Mouse (Mus musculus): ENCODE data around the gene Sohlh2. TPM values are rescaled to one million over a fixed set of nuclear protein-coding genes. Genes with fewer than 3 reads are reported as not detected.
"Not testable (repeated sequence)": the region's sequence is repeated elsewhere in the genome, so short reads cannot be mapped to it uniquely, and the experiment has no call there.

Sohlh2 gene
- polyA plus RNA-seq (2012; rRNA removed) = 0.03 TPM in 1 of 2 replicates, not detected in the other

DNA sequence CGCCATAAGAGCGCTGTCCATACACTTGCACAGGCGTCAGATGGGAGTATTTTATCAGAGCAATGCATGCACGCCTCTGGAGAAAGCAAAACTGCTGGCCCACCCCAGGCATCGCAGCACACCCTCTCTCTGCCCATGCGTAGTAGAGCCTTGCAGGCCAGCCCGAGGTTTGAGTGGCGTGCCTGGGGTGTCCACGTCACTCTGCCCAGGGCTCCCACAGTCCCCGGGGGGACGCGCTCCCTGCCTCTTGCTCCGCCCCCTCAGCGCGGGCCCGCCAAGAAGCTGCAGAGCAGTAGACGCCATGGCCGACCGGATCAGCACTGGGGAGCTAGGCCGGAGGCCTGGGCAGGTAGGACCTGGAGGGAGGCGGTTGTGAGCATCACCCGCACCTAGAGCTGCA lies at the start of gene Sohlh2:
Sohlh2 (plus strand) TSS at position 263 of the 400 bp plus-strand sequence.
- no peak for DNase-seq (ENCODE audit: low spot score)

DNA sequence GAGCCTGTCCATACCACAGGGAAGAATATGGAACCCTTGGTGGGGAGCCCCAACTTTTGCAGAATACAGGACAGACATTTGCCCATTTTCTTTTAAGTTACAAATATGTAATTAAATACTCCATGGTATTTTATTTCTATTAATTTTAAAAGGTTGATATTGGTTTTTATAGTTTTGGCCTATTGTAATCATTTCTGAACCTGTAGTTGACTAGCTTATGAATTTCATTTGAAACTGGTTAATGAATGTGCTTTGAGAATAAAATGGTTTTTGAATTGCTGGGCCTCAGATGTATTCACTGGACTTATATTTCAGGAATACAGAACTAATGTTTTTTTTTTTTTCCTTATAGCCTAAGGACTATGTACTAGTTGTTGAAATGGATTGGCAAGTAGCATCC lies 44.8 kb upstream of the Sohlh2 start, which contains the start of gene Ccdc169:
Ccdc169 (plus strand) TSS at position 301 of the 400 bp plus-strand sequence.
- no peak for DNase-seq (ENCODE audit: low spot score)

DNA sequence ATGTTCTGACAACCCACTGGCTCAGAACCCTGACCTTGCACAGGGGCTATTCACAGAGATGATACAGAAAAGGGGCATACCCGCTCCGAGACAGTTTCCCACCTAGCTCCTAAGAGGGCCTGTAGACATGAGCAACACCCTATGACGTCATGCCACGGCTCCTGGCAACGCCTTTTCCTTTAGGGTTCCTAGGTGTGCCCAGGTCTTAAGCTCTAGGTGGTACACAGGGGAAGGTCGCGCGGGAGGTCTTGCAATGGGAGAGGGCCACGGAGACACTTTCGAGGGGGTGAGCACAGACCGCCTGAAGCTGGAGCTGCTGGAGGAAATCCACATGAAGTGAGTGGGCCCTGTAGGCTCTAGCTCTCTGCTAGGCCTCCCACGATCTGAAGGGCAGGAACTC lies 42.0 kb upstream of the Sohlh2 start:
- no peak for DNase-seq (ENCODE audit: low spot score)

DNA sequence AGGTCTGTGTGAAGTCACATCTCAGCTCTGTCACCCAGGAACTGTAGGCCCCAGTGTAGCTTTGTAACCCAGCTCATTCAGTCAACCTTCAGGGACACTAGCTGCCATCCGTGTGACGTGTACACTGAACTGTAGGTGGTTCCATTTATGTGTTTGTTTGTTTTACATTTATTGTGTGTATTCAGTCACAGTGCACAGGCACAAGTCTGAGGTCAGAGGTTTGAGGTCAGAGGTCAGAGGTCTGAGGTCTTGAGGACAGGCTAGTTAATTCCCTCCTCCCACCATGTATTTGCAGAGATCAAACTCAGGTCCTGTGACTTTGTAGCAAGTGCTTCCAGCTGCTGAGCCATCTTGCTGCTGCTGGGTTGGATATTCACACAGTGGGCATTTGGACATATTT lies 40.4 kb upstream of the Sohlh2 start:
- no peak for DNase-seq (ENCODE audit: low spot score)

DNA sequence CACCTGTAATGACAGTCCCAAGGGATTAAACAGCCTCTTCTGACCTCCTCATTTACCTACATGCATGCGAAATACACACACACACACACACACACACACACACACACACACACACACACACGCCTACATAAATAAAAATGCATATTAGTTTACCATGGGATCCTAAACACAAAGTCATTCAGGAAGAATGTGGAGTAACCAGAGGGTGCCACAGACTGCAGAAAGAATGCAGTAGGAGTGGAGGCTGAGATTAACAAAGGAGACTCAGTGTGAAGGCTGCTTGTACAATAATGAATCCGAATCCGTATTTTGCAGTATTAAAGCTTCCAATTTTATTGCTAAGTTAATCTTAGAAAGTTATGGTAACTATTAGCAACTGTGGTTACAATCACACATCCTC lies 36.9 kb upstream of the Sohlh2 start:
- no peak for DNase-seq (ENCODE audit: low spot score)

DNA sequence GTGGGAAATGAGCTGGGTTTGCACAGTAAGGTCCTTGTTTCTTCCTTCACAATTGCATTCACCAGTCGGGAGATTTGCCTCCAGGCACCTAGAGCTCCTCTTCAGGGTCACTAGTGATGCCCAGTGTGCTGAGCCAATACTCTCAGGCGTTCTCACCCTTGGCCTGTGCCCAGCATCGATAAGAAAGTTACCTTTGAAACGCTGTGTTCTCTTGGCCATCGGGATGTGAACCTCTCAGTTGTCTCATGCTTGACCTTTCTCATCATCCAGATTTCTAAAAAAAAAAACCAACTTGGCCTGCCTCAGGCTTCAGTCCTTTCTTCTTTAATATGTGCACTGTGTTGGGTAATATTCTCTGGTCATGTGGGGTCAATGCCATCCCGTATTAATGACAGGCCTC lies 35.4 kb upstream of the Sohlh2 start:
- DNase-seq (ENCODE audit: low spot score) = no peak

DNA sequence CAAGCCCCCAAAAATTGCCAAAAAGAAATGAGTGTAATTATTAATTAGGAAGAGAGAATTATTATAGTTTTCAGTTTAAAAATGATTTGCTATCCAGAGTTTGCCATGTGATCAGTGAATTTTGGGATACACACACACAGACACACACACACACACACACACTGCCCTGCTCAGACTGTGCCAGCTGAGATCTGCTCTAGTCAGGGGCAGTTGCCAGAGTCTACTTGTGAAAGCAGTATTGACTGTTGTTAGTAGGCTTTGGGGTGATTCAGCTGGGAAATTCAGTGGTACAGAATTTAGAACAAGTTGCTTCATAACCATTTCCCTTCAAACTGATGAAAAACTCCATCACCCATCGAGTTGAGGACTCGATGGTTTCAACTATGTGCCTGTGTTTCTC lies 34.7 kb upstream of the Sohlh2 start:
- DNase-seq (ENCODE audit: low spot score) = no peak

DNA sequence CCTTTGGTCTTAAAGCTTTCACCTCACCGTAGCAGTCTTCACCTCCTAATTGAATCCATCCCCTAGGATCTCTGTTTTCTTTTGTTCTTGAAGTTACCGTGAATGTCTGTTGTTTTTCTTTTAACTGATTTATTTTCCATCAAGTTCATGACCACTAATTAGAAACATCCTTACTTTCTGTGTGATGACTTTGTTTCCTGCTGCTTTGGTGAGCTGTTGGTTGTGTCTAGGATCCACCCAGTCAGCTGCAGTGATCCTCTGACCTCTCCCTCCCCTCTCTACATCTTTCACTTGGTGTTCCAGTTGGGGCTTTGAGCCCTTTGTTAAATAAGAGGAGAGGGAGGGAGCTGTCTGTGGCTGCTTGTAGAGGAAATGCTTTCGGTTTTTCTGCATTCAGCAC lies 33.7 kb upstream of the Sohlh2 start:
- no peak for DNase-seq (ENCODE audit: low spot score)

DNA sequence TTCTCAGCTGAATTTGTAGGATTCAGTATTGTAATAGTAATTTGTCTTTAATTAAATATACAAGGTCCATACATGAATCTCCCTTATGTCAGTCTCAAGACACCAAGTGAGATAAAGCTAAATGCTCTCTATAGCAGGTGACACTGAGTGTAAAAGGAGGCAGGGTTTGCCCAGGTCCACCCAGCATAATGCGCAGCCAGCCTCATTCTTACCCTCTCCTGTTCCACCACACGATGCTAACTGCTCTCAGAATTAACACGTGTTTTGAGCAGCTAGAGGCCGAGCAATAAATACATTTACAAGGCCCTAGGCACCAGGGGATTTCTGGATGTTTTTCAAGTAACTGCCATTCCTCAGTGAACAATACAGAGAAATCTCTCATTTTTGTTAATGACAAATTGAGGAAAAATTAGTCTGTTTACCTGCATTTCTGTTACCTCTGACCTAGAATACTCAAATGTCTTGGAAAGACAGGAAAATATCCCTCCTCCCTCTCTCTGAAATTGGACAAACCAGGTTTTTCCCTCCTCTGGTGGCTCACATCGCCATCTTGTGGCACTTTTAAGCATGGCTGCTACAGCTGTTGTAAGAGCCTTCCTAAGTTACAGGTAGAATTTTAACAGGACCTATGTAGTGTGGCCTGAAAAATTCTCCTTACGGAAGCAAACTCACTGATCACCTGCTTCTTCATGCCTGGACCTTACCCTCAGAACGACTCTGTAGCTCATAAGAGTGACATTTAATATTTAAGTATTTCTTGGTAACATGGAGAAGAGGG lies 30.0 kb upstream of the Sohlh2 start:
- no peak for DNase-seq (ENCODE audit: low spot score)

DNA sequence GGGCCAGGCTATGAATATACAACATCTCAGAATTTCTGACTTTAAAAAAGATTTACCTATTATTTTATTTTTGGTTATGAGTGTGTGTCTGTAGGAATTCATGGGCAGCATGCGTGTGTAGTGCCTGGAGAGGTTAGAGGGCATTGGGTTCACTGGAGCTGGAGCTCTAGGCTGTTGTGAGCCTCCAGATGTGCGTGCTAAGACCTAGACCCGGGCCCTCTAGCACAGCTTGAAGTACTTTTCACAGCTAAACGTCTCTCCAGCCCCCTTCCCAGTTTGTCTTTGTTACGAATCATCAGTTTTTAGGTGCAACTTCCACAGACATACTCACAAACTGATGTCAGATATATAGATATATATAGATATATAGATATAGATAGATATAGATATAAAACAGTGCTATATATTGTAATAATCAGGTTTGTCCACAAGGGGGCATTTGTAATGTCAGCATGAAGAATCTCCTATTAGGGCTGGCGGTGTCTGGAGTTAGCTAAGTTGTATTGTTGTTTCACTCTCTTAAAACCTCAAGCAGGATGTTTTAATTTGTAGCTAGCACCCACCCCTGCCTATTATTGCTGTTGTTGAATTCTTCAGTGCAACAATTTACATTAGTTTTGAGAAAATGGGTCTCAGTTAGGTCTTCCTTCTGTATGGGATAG lies 29.0 kb upstream of the Sohlh2 start:
- DNase-seq (ENCODE audit: low spot score) = no peak

DNA sequence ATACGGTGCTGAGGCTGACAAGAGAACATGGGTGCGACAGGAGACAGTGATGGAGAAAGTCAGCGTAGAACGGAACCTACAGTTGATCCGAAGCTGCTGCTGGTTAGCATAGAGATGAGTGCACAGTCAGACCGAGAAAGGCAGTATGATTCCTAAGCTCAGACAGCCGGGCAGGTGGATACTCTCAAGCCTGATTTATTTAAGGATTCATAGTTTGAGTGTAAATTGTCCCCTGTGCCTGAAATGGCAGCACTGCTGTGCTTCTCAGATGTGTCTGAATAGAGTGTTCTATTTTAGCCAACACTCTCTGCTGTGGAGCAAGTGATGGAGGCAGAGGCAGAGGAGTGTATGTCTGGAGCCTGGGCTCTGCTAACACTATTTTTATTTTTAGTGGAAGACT lies 27.7 kb upstream of the Sohlh2 start:
- DNase-seq (ENCODE audit: low spot score) = no peak

DNA sequence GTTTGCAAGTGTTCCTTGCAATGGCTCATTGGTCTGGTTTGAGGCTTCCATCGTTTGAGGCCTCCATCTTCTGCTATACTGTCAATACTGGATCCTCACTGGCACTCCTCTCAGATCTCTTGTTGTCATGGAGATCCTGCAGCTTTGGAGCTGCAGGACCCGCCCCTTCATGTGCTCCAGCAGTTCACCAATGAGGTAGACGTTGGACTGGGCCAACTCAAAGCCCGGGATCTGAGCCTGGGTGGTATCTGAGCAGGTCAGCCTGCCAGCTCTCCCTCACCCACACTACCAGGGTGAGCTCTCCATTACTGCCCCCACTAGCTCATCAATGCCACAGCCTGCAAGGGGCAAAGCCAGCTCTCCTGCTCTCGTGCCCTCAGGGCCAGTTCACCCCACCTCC lies 24.4 kb upstream of the Sohlh2 start:
- DNase-seq (ENCODE audit: low spot score) = no peak

DNA sequence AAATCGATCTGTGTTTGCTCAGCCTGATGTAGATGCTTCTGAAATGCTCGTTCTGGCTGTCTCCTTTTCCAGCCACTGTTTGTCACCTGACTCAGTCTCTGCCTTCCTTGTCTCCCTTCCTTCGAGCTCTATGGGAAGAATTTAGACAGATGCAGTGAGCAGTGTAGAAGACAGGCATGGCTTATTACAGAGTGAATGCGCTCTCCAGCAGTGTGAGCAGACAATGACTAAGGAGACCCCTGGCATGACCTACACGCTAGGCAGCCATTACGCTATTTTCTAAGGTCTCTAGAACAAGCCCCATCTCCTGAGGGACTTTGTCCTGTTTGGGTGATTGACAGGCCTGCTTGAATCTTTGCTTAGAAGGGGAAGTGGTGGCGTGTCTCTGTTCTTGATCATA lies 20.7 kb upstream of the Sohlh2 start:
- no peak for DNase-seq (ENCODE audit: low spot score)

DNA sequence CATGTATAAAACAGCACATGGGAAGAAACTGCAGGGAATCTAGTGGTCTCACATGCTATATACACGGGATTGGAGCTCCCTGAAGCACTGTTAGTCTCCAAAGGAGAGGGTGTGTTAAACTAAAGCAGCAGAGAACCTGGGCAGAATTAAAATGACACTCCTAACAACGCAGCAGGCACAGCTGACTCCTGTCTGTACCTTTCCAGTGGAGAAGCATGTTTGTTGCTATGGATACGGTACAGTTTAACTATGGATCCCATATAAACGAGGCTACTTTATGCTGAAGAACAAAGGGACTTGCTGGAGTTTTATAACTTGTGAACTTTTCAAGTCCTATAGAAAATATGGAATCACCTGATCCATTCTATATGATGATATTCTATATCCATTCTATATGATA lies 18.3 kb upstream of the Sohlh2 start:
- no peak for DNase-seq (ENCODE audit: low spot score)

DNA sequence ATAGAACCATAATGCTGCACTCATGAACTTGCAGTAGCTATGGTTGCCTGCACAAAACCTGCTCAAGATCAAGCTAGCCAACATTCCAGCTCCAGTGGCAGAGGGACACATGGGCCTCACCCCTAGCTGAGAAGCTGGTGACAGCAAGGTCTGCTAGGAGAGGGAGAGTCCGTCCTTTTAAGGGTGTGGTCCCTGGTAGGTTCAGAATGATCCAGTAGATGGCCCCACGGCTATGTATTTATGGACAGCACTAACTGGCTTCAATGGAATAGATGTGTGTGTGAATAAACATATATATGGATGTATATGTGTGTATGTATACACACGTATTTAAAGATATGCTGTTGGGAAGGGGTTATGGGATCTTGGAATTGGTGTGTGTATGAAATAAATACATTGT lies 9.3 kb upstream of the Sohlh2 start:
- no peak for DNase-seq (ENCODE audit: low spot score)

DNA sequence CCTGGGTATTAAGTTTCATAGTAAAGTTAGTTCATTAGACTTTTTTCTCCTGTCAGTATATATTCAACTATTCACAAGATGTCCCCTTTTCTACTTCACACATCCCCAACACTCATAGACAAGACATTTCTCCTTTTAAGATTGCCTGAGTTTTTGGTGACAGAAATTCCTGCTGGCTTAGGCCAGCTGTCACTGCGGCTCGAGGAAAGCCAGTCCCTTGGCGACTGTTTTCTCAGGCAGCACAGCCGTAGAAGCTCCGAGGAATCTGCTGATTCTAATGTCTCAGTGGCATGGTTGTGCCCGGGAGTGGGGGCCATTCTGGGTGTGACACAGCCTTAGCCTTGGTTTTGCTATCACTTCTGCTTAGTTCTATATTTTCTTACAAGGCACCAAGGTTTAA lies 4.6 kb upstream of the Sohlh2 start:
- DNase-seq (ENCODE audit: low spot score) = no peak

DNA sequence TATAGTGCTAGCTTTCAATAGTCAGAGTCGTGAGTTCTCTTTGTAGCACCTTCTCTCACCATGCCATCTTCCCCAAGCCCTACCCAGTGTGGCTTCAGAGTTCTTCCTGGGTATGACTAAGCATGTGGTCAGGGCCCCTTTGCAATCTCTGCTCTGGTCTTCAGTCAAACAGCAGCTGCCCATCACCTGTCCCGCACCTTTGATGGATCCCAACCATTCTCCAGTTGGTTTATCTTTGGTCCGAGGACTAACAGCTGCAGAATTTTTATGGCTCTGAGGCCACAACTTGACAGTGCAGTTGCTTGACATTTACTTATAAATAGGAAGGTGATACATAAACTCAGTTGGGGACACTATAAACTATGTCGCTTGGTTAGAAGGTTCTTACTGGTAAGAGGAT lies 9.8 kb downstream of the Sohlh2 start:
- no peak for DNase-seq (ENCODE audit: low spot score)

DNA sequence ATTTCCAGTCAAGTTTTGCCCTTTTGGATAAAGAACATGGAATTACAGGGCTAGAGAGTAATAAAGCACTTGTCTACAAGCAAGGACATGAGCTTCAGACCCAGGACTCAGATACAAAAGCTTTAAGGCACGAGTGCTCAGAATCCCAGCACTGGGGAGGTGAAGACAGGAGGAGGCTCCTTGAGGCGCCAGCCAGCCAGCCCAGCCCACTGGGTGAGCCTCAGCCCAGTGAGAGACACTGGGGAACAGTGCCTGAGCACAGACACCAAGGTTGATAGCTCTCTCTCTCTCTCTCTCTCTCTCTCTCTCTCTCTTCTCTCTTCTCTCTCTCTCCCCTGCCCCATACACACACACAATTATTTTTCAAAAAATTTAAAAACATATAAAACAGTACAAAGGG lies 11.5 kb downstream of the Sohlh2 start:
- DNase-seq (ENCODE audit: low spot score) = no peak

DNA sequence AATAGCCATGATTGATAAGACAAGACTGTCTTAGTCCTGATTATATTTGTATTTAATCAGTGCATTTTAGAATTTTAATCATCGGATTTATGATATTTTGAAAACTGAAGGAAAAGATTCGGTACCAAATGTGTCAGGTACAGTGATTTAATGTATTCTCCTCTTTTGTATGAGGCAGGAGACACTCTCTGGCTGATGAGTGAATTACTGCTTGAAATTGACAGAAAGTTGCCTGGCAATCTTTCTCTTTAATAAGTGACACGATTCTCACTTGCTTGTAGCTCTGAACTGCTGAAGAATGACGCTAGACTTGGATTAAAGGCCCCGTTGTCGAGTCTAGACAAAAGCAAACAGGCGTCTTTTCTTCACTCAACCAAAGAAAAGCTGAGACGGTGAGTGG lies 13.0 kb downstream of the Sohlh2 start:
- DNase-seq (ENCODE audit: low spot score) = no peak

DNA sequence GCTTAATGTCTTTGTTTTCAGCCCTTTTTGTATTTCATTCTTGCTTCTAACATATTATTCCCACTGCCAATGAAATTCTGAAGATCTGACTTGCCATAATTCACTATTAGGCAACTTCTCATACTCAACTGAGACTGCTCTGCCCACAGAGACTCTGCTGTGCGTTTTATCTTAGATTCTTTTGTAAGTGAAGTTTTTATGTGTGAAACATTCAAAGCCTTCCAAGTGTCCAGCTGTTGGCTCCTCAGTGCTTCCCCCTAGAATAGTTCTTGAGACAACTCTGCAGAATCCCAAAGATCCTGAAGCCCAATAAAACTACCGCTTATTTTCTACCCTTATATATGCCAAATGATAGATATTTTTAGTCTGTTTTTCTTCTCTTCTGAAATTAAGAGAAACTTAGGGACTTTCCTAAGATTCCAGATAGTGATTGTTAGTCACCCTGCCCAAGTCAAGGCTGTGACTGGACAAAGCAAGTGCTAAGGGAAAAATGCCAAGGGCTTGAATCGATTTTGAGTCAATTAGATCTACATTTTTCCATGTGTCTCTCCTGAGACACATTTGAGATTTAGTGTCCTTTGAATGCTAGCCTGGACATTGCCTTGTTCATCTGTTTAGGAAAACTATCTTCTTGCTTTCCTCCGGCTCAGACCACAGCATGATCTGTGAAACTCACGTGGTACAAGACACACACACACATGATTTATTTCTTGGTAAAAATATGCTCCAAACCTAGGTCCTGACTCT lies 13.9 kb downstream of the Sohlh2 start:
- no peak for DNase-seq (ENCODE audit: low spot score)

DNA sequence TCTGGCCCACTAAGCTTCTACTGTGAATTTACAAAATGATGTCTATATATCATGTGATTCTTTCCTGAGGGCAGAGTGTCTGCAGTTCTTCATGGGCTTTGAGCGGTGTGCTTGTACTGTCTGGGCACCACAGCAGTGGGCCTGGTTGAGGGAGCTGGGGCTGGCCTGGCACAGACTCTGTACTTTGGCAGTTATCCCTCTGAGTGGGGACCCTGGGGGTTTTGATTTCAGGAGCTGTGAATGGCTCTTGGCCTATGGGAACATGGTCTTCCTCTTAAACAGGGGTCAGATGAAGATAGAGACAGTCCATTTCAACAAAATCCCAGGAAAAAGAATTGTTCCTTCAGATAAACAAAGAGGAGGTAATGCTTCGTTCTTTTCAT lies 14.5 kb downstream of the Sohlh2 start:
- DNase-seq (ENCODE audit: low spot score) = no peak

DNA sequence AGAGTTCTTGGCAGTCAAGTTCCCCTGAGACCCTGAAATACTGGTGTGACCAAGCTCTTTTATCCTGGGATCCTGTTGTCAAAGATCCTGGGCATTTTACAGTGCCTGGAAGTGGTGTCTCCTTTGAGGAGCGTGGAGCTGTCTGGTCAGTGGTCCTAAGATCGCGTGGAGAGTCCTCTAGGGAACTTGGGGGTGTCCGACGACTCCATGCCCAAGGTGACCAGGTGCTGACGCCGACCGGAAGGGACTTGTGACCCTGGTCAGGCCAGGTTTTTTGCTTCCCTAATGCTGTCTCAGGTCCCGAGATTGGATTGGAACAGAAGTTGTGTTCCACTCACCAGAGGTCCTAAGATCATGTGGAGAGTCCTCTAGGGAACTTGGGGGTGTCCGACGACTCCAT lies 21.8 kb downstream of the Sohlh2 start:
- not testable (repeated sequence) for DNase-seq (ENCODE audit: low spot score)

DNA sequence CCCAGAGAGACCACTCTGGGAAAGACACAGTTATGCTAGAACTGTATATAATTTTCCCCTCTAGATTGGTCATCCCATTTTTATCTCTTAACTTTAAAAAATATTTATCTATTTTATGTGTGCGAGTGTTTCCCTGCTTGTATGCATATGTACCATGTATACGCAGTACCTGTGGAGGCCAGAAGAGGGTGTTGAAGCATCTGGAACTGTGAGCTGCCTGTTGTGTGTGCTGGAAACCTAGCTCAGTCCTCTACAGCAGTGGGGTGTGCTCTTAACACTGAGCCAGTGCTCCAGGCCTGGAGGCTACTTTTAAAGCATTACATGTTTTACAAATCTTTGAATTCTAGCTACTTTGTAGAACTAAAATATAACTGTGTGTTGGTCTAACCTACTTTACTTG lies 24.6 kb downstream of the Sohlh2 start:
- DNase-seq (ENCODE audit: low spot score) = no peak

All from urinary bladder, adult 2 months (tissue).